Mouse (Mus musculus): ENCODE measurements around the gene Tvp23b. TPM values are rescaled to one million over a fixed set of nuclear protein-coding genes. Genes with fewer than 3 reads are reported as not detected.

Tvp23b gene
- 1.5 and 1.8 TPM in 2 replicates for polyA plus RNA-seq (2012; ENCODE audit: low replicate concordance)

DNA sequence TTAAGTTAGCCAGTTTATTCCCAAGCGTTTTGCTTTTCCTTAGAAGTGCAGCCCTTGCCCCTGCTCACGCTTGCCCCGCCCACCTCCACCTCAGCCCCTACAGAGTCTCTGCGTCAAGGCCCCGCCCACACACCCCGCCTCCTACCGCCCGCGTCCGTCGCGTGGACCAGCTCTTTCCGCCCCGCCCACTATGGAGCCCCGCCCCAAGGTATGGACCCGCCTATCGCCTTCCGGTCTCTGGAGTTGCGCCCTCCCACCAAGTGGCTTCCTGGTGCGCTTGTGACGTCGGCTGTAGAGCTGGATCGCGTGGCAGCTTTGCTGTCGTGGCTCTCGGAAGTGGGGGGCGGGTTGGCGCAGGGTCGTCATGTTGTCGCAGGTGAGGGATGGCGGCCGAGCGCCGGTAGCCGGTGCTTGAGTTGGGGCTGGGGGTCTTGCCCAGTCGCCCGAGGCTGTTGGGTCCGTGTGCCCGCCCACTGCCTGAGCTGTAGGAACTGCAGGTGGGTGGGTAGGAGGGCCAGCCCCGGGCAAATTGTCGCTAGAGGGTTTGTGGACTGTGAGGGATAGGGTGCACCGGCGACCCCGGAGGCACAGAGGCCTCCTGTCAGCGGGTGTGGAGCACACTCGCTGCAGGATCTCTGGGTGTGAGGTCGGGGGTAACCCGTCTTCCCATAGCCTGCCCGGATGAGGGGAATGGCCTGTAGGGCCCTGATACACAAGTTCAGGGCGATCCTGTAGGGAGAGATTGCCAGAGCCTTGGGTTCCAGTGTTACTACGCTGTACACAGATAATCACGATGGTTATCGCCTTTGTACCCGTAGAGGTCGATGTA, at the start of gene Tvp23b:
Tvp23b (plus strand) TSS at position 236 of the 829 bp plus-strand sequence.

DNA sequence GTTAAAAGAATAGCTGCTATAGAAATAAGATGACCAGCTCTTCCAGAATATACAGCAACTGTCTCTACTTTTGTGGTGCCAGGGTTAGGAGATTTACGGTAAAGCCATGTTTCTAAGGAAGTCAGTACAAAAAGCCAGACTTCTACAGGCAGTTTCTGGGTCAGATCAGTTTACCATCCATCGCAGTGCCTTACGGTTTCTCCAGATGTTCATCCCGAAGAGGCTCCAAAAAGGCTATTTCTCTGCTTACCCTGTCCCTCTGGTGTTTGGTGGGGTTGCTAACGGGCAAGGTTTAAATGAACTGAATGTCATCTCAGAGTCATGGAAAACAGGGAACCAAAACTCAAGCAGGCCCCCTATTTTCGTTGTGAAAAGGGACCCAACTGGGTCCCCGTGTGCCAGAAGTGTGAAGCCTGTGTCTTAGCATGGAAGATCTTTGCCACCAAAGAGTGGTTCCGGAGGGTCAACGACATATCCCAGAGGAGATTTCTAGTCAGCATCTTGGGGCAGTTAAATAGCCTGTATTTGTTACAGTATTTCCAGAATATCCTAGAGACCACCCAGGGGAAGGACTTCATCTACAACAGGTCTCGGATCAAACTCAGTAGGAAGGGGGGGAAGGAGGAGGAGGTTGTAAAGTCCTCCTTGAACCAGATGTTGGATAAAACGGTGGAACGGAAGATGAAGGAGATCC, 32.1 kb upstream of the Tvp23b start, which contains the start of gene Fbxw10:
Fbxw10 (plus strand) TSS at position 109 of the 694 bp plus-strand sequence.

DNA sequence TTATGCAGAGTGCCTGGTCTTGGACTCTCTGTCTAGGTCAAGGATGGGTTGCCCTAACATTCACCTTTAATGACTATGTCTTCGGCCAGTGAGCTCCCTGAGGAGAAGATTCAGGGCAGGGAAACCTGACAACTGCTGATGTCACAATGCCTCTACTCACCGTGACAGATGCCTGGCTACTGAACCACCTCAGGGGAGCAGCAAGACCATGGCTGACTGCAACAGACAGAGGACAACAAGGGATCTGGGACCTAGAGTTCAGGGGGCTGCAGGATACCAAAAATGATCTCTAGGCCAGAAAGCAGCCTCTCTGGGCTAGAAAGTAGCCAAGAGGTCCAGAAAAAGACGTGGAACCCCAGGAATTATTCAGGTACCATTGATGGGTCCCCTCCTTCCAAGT, 71.8 kb downstream of the Tvp23b start, which contains the start of gene Cdrt4:
Cdrt4 (plus strand) TSS at position 182 of the 400 bp plus-strand sequence.

Other genes with a start within 250 kb of the Tvp23b start
- gene Lrrc75a, start 230.9 kb upstream of the Tvp23b start, polyA plus RNA-seq (2012; ENCODE audit: low replicate concordance): 2.3 and 3.3 TPM in 2 replicates
- gene Mmgt2, start 230.8 kb upstream of the Tvp23b start, polyA plus RNA-seq (2012; ENCODE audit: low replicate concordance): 15.9 and 16.1 TPM in 2 replicates
- 0.39 and 0.41 TPM in 2 replicates for gene Zfp287, start 147.6 kb upstream of the Tvp23b start, polyA plus RNA-seq (2012; ENCODE audit: low replicate concordance)
- not detected in 2 replicates for gene Gm10428, start 126.4 kb upstream of the Tvp23b start, polyA plus RNA-seq (2012; ENCODE audit: low replicate concordance)
- not detected in 2 replicates for gene Zfp286, start 90.0 kb upstream of the Tvp23b start, polyA plus RNA-seq (2012; ENCODE audit: low replicate concordance)
- gene Trim16, start 59.2 kb upstream of the Tvp23b start, polyA plus RNA-seq (2012; ENCODE audit: low replicate concordance): 0.92 and 1.1 TPM in 2 replicates
- gene Fbxw10, start 32.4 kb upstream of the Tvp23b start, polyA plus RNA-seq (2012; ENCODE audit: low replicate concordance): not detected in 2 replicates
- gene Cdrt4, start 71.7 kb downstream of the Tvp23b start, polyA plus RNA-seq (2012; ENCODE audit: low replicate concordance): not detected in 2 replicates
- gene Tekt3, start 182.2 kb downstream of the Tvp23b start, polyA plus RNA-seq (2012; ENCODE audit: low replicate concordance): not detected in 2 replicates
- gene Pmp22, start 249.5 kb downstream of the Tvp23b start, polyA plus RNA-seq (2012; ENCODE audit: low replicate concordance): 3.1 TPM in 1 of 2 replicates, not detected in the other

Measured in leukemia stem cell, adult 10-12 weeks (primary cell).